Mouse (Mus musculus): ENCODE results near the gene Lingo3.
A peak's percentile ranks its signal among the peaks of the same experiment; 100 is the strongest.
"Not testable (repeated sequence)": the region's sequence is repeated elsewhere in the genome, so short reads cannot be mapped to it uniquely, and the experiment has no call there.

Lingo3 gene

DNA sequence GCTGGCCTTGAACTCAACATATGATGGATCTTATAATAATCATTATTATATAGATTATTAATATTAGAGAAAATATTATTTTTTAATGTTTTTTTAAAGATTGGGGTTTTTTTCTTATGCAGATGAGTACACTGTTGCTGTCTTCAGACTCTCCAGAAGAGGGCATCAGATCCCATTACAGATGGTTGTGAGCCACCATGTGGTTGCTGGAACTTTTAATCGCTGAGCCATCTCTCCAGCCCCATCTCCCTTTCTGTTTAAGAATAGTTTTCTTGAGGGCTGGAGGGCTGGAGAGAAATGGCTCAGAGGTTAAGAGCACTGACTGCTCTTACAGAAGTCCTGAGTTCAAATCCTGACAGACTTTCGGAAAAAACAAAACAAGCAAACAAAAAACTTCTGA is 21.8 kb downstream of the Lingo3 start:
- DNase-seq (ENCODE audit: low spot score in 2 of 2), result no peak

DNA sequence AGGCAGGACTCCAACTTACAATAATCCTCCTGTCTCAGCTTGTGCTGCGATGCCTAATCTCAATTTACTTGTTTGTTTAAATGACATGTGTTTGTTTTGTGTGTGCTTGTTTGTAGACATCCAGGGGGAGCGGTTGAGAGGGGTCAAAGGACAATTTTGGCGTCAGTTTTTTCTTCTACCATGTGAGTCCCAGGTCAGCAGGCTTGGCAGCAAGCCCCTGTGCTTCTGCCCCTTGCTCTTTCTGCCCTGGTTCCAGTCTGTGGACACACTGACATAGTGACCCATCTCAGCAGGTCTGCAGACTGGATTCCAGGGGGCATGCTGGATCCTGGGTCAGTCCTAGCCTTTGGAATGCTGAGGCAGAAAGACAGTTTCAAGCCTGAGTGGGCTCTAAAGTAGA is 24.4 kb downstream of the Lingo3 start:
- DNase-seq (ENCODE audit: low spot score in 2 of 2), result no peak

DNA sequence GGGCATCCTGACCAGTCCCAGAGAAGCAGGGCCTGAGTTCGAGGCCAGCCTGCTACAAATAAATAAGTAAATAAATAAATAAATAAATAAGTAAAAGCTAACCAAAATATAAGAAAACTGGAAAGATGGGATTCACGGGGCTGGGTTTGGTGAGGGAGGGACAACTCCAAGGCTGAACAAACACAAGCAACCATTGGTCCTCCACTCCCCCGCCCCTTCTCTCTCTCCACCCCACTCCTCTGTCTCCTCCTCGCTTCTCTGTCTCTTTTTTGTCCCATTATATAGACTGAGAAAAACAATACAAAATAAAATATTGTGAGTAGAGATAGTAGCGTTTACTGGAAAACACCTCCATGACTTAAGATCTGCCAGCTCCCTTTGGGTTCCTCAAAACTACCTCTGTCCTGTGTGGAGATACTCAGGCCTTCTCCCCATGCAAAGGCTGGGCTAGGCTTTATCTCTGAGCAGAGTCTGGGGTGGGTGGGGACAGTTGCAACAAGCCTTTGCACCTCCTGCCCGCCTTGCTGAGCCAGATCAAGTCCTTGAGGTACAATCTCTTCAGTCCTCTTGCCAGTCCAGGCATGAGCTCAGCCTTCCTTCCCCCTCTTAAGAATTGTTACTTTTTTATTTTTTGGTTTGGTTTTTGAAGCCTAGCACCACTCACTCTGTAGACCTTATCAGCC is 25.1 kb downstream of the Lingo3 start:
- DNase-seq (ENCODE audit: low spot score in 2 of 2), result peak; percentile 40 to 43

DNA sequence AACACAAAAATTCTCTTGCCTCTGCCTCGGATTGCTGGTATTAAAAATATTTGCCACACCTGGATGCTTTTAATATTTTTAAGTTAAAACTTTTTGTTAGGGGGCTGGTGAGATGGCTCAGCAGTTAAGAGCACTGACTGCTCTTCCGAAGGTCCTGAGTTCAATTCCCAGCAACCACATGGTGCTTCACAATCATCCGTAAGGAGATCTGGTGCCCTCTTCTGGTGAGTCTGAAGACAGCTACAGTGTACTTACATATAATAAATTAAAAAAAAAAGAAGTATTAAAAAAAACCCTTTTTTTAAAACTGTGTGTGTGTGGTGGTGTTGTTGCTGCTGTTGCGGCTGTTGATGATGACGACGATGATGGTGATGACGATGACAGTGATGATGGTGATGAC is 25.9 kb downstream of the Lingo3 start:
- DNase-seq (ENCODE audit: low spot score in 2 of 2), result not testable (repeated sequence)

DNA sequence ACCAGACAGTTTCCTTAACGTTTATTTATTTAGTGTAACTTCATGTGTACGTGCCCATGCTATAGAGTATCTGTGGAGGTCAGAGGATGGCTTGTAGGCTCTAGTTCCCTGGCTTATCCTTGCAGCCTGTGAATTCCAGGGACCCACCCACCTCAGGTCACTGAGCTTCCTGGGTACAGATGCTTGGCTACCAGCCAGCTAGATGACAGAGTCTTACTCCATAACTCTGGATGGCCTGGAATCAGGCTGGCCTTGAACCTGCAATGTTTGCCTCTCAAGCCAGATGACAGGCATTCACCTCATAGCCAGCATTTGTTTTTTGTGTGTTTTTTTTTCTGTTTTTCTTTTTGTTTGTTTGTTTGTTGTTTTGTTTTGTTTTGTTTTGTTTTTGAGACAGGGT is 26.7 kb downstream of the Lingo3 start:
- no peak for DNase-seq (ENCODE audit: low spot score in 2 of 2)

DNA sequence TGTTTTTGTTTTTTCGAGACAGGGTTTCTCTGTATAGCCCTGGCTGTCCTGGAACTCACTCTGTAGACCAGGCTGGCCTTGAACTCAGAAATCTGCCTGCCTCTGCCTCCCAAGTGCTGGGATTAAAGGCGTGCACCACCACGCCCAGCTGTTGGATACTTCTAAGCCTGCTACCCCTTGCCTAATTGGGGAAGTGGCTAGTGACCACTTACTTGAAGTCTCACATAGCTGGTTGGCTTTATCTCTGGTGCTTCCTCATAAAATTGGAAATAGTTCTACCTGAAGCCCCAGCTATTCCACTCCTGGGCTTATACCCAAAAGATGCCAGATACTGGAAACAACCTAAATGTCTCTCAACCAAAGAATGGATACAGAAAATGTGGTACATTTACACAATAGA is 27.5 kb downstream of the Lingo3 start:
- not testable (repeated sequence) for DNase-seq (ENCODE audit: low spot score in 2 of 2)

DNA sequence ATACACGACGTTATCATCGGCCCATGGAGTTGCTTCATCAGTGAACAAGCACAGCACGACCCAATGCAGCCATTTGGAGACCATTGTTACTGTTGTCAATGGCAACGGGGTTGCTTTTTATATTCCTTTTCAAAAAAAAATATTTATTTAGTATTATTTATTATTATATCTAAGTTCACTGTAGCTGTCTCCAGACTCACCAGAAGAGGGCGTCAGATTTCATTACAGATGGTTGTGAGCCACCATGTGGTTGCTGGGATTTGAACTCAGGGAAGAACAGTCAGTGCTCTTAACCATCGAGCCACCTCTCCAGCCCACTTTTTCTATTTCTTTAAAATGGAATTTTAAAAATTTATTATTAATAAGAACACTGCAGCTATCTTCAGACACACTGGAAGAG is 29.0 kb downstream of the Lingo3 start:
- DNase-seq (ENCODE audit: low spot score in 2 of 2), result no peak

DNA sequence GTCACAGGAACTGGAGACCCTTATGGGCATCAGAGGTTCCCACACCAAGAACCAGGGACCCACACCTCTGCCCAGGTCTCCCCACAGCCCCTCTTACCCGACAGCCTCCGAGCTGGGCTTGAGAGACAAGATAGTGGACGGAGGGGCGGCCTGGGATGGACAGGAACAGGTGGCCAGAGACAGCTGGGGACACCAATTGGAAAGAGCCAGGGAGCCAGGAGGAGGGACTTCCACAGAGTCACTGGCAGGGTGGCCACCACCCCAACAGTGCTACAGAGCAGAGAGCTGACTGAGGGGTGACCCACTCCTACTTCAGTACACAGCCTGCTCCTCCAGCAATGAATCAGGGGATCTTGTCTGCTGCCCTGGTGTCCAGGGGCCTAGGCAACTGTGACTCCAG is 30.5 kb downstream of the Lingo3 start, which contains the start of gene Jsrp1:
Jsrp1 (minus strand) TSS at position 133 of the 400 bp plus-strand sequence.
- DNase-seq (ENCODE audit: low spot score in 2 of 2), result no peak

DNA sequence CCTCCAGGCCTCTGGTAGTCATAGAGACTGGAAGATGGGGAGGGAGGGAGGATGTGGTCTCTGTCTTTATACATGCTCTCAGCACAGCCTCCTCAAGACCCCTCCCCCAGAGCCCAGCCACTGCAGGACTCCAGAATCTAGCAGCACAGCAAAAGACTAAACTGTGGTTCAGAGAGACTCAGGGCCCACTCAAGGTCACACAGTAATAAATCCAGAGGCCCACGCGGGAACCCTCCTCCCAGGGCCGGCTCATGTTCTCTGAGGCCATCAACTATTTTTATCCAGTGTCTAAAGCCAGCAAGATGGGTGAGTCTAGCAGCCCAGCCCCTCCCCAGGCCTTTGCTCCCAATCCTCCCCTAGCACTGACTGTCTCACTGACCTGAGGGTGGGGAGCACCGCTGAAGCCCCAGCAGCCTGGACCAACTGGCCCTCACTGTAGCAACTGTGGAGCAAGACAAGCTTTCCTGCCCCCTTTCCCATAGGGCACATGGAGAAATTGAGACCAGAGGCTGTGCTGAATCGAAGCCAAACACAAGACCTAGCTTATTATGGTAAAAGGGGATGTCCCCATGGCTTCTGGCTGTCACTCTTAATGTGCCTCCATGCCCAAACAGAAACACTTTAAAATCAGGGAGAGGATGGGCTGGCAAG is 31.3 kb downstream of the Lingo3 start:
- no peak for DNase-seq (ENCODE audit: low spot score in 2 of 2)

DNA sequence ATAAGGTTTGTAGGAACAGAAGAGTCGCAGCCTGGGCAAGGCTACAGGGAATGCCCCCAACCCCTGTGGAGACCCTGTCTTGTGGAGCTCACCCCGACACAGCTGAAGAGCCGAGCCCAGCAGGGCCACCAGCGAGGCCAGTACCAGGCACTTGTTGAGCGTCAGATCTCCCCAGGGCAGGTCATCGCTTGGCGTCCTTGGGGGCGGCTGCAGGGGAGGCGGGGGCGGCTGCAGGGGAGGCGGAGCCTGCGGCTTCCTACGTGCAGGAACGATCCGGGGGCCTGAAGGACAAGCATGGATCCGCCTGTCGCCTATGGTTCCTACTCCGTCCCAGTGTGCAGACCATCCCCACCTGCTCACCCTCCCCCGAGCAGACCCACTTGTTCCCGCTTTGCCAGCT is 33.8 kb downstream of the Lingo3 start:
- no peak for DNase-seq (ENCODE audit: low spot score in 2 of 2)

DNA sequence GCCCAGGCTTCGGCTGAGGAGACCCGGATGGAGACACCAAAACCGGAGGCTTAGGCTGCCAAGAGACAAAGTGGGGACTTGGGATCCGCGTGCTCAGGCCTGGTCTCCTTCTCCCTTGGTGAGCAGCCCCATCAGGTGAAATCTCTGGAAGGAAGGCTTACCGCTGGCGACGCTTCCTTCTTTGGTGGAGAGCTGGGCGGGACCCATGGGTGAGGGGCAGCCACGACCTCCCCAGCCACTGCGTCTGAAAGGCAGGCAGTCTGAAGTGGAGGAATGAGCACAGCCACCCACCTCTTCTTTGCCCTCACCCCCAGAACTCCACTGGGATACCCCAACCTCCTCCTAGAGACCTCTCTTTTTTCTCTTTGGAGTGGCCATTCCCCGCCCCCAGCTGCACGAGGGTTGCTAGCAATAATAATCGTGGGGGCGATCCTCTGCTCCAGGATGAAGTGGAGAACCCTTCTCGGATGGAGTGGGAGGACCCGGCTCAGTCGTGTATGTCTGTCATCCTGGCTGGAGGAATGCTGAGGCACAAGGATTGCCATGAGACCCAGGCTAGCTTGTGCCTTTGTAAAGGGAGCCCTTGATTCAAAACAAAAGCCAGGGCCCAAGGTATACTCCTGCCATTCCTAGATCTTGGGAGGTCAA is 34.7 kb downstream of the Lingo3 start:
- DNase-seq (ENCODE audit: low spot score in 2 of 2), result no peak

DNA sequence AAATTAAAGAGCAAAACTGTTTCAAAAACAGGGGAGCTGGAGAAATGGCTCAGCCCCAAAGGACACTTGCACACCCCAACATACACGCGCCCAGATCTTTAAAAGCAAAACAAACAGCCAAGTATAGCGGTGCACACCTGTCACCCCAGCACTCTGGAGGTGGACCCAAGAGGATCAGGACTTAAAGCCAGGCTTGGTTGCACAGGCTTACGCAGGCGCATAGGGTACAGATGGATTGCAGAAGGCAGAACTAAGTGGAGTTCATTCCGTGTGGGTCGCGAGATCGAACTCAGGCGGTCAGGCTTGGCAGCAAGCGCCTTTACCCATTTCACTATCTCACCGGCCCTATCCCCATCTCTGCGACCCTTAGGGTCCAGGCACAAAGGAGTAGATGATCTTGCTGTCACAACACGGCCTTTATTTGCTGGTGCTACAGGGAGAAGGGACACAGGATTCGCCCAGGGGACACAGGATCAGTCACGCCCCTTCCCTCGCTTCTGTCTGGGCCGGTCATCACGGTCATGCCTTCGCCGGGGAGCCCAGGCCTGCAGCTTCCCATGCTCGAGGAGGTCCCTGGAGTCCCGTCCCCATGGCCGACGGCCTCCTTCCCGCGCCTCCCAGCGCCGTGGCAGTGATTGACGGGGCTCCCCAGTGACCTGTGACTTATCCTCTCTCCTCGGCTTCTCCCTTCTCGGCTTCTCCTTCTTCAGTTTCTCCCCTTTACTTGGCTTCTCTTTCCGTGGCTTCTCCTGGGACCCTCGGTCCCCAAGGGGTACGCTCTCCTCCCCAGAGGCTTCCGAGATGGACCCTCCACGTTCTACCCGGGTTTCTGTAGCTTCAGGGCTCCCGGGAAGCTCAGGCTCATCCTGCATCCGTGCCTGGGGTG is 35.5 kb downstream of the Lingo3 start:
- no peak for DNase-seq (ENCODE audit: low spot score in 2 of 2)

DNA sequence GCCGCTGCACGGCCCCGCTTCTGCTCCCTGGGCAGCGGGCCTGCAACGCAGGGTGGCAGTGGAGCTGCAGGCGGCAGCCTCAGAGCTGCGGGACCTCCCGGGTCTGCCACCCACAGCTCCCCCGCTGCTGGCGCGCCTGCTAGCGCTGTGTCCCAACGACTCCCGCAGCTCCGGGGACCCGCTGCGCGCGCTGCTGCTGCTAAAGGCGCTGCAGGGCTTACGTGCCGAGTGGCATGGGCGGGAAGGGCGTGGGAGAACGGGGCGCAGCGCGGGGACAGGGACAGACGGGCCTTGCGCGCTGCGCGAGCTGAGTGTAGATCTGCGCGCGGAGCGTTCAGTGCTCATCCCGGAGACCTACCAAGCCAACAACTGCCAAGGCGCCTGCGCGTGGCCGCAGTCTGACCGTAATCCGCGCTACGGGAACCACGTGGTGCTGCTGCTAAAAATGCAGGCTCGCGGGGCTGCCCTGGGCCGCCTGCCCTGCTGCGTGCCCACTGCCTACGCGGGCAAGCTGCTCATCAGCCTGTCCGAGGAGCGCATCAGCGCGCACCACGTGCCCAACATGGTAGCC is 36.7 kb downstream of the Lingo3 start:
- DNase-seq (ENCODE audit: low spot score in 2 of 2), result peak in 1 of 2 experiments; percentile 36

DNA sequence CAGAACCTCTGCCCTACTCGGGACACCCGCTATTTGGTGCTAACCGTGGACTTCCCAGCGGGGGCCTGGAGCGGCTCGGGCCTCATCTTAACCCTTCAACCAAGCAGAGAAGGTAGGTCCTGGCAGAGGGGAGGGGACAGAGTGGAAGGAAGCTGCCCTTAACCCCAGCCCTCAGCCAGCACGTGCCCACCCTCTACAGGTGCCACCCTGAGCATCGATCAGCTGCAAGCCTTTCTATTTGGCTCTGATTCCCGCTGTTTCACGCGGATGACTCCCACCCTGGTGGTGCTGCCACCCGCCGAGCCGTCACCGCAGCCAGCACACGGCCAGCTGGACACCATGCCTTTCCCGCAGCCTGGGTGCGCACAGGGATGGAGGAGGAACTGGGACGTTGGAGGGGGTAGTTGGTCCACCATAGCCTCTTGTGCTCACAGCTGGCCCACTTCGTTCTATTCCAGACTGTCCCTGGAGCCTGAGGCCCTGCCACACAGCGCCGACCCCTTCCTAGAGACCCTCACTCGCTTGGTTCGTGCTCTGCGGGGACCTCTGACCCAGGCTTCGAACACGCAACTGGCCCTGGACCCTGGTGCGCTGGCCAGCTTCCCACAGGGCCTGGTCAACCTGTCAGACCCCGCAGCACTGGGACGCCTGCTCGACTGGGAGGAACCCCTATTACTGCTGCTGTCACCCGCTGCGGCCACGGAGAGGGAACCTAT is 37.3 kb downstream of the Lingo3 start:
- no peak for DNase-seq (ENCODE audit: low spot score in 2 of 2)

DNA sequence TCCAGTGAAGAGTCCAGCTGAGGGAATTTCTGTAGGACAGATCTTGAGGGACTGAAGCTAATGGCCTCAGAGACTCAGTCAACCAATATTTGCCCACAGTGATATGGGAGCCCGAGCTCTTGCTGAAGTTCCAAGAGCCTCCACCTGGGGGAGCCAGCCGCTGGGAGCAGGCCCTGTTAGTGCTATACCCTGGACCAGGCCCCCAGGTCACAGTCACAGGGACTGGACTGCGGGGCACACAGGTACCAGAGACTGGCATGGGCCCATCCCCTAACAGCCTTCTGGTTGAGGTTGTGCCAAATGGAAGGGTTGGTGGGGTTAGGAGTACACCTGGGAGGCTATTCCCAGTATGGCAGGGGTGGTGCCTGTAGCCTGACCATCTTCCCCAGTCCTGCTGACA is 37.9 kb downstream of the Lingo3 start:
- peak; percentile 68 to 83 for DNase-seq (ENCODE audit: low spot score in 2 of 2)

DNA sequence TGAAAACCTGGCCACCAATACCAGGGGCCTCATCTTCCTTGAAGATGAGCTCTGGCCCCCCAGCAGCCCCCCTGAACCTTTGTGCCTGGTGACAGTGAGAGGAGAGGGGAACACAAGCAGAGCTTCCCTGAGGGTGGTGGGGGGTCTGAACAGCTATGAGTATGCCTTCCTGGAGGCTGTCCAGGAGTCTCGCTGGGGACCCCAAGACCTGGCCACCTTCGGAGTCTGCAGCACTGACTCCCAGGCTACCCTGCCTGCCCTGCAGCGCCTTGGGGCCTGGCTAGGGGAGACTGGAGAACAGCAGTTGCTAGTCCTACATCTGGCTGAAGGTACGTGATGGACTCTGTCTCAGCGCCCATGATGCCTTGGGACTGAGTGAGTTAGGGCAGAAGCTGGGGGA is 38.5 kb downstream of the Lingo3 start:
- DNase-seq (ENCODE audit: low spot score in 2 of 2), result no peak

DNA sequence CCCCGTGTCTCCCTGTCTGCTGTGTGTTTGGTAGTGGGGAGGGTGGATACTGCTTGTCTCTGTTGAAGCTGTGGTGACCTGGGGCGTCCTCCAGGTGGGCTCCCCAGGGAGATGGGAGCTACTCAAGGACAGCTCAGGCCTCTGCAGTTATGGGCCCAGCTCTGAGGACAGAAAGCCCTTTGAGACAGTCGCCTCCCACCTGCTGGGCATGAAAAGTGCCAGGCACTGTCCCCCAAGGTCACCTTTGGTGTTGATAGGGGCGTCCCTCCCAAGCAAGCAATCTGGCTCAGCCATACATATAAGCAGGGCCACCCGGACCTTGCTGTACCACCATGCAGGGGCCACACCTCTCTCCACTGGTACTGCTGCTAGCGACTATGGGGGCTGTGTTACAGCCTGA is 38.9 kb downstream of the Lingo3 start, which contains the start of gene Amh:
Amh (plus strand) TSS at position 328 of the 400 bp plus-strand sequence.
- no peak for DNase-seq (ENCODE audit: low spot score in 2 of 2)

DNA sequence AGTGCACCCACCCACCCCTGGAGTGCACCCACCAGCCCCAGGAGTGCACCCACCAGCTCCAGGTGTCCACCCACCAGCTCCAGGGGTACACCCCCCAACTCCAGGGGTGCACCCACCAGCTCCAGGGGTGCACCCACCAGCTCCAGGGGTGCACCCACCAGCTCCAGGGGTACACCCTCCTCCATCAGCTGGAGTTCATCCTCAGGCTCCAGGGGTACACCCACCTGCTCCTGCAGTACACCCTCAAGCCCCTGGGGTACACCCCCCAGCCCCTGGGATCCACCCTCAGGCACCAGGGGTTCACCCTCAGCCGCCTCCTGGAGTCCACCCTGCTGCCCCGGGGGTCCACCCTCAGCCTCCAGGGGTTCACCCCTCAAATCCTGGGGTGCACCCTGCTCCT is 39.5 kb downstream of the Lingo3 start:
- no peak for DNase-seq (ENCODE audit: low spot score in 2 of 2)

DNA sequence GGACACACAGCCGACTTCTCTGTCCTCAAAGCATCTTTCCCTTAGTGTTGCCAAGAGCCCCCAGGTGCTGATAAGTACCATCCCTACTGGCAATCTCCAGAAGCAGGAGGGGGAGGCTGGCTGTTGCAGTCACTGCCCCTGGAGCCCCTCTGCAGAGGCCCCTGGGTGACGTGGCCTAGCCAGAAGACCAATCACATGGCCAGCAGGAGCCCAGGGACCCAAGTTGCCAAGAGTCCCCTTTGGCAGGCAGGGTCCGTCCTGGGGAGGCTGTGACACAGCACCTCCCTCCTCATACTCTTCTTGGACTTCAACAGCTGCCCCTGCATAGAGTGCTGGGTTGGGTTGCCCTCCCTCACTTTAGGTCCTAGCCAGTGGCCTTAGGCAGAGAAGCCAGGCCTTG is 40.8 kb downstream of the Lingo3 start:
- no peak for DNase-seq (ENCODE audit: low spot score in 2 of 2)

DNA sequence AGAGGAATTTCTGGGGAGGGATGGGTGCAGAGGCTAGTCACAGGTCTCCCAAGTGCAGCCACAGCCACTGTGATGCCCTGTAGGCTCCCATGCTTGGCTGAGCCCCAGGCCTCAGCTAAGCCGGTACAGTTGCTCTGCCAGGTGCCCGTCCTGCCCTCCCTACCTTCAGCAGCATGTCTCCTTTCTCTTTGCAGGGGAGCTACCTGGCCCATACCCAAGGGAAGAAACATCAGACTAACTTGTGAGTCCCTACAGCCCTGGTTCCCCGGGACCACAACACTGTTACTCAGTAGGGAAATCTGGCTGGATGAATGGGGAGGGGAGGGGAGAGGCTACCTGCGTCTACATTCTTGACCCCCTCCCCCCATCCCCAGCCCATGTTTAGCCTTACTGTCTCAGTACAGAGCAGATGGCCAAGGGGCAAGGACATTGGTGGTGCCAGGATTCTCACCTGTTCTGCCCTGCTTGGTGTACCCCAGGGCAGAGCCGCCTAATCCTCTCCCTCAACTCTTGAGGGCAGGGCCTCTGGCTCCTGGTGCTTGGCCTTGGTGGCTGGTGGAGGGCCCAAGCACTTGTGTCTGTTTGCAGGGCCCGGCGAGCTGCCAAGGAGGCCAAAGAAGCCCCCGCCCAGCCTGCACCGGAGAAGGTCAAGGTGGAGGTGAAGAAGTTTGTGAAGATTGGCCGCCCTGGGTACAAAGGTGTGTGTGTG is 41.5 kb downstream of the Lingo3 start:
- no peak for DNase-seq (ENCODE audit: low spot score in 2 of 2)

Measured in spleen, postnatal 14 days (tissue).